In the genomic region with DNA sequence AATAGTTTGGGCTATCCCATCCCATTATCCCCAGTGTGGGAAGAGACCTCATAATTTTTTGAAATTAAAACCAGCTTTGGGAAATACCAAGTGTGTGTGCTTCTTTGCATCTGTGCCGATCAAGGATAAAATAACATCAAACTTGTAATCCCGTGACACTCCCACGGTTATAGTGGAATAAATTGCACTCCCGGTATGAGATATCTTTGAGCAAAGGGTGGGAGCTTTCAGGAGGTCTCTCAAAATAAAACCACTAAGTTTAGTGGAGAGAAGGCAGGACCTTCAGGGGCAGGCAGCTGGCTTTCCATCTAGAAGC, we compare ENCODE assay signal across 9 mouse cellular contexts. TPM values are rescaled to one million over a fixed set of nuclear protein-coding genes. Genes with fewer than 3 reads are reported as not detected.
DNase-seq lines count a peak whose midpoint lies in the region; ATAC-seq and TF ChIP-seq lines count a peak whose summit lies in the region.
"Had no signal": no experiment of that assay in that cellular context is flagged by ENCODE, and none has a peak within 500 bp of the region (broad histone marks: within the 10 kb centered on the region; RNA-seq: fewer than 3 reads in every experiment).

No protein-coding gene starts in this region.

- no peak for TF ChIP-seq EP300 in CH12.LX (IDR thresholded peaks at IDR 0.05; ENCODE audit: low read length)

- TF ChIP-seq CTCF in CH12.LX (conservative IDR thresholded peaks at IDR 0.05 in 1 of 2, IDR thresholded peaks at IDR 0.05 in 1 of 2; ENCODE audit: low read depth in 2 of 2, low read length in 2 of 2) = no peak

- peak overlapping the region; percentile 91 for H3K27ac ChIP-seq in heart, embryonic 11.5 days (ENCODE audit: low read depth, low read length)
- H3K27ac ChIP-seq in CH12.LX (ENCODE audit: insufficient read depth, low read depth) = no peak overlapping the region
- peak overlapping the region; percentile 45; the same call in 1 of the 2 replicates for H3K27ac ChIP-seq in forebrain, embryonic 13.5 days
- peak overlapping the region; percentile 93 for H3K27ac ChIP-seq in liver, embryonic 13.5 days

- 26% methylated on average over 4 of the region's 4 CpGs for WGBS in heart, embryonic 11.5 days (ENCODE audit: insufficient replicate concordance)
- 51% methylated on average over 4 of the region's 4 CpGs for WGBS in forebrain, embryonic 13.5 days
- 26% methylated on average over 4 of the region's 4 CpGs for WGBS in liver, embryonic 13.5 days (ENCODE audit: insufficient replicate concordance)

- TF ChIP-seq RAD21 in CH12.LX (IDR thresholded peaks at IDR 0.05; ENCODE audit: low read depth, low read length) = no peak

- H3K4me3 ChIP-seq in heart, embryonic 11.5 days (ENCODE audit: low read depth, low read length) = peak overlapping the region; percentile 36
- H3K4me3 ChIP-seq in CH12.LX (replicated peaks in 1 of 3; ENCODE audit: low read depth in 2 of 3, low read length in 2 of 3, poor library complexity in 1 of 3) = peak overlapping the region in 2 of 3 experiments; percentile 41 to 47
- H3K4me3 ChIP-seq in forebrain, embryonic 13.5 days = peak overlapping the region; percentile 39
- peak overlapping the region; percentile 60 for H3K4me3 ChIP-seq in liver, embryonic 13.5 days (replicated peaks)

- no peaks in the 10 kb centered on the region for H3K9me3 ChIP-seq in heart, embryonic 11.5 days (replicated peaks; ENCODE audit: control insufficient read depth, low read length)
- H3K9me3 ChIP-seq in CH12.LX (replicated peaks; ENCODE audit: low read length) = no peaks in the 10 kb centered on the region
- H3K9me3 ChIP-seq in forebrain, embryonic 13.5 days (replicated peaks) = no peaks in the 10 kb centered on the region
- no peaks in the 10 kb centered on the region for H3K9me3 ChIP-seq in liver, embryonic 13.5 days (replicated peaks)

- no peak for TF ChIP-seq POLR2A in CH12.LX (IDR thresholded peaks at IDR 0.05; ENCODE audit: low read depth, low read length)

- ATAC-seq in heart, embryonic 11.5 days (replicated peaks; ENCODE audit: insufficient number of reproducible peaks, low FRiP score, low TSS enrichment) = no peak
- no peak for ATAC-seq in forebrain, embryonic 13.5 days
- ATAC-seq in liver, embryonic 13.5 days (ENCODE audit: low read depth) = no peak
- no peak for ATAC-seq in inflammation-experienced regulatory T-cells, adult 6 months

- peaks cover 34% of the 10 kb centered on the region for H3K4me1 ChIP-seq in heart, embryonic 11.5 days (ENCODE audit: control insufficient read depth, insufficient read depth, low read length)
- peaks cover 3 to 37% of the 10 kb centered on the region in 2 experiments for H3K4me1 ChIP-seq in CH12.LX (ENCODE audit: control insufficient read depth in 1 of 2, insufficient read depth in 2 of 2)
- peaks cover 17% of the 10 kb centered on the region; the same call in 1 of the 2 replicates for H3K4me1 ChIP-seq in forebrain, embryonic 13.5 days
- peaks cover 77% of the 10 kb centered on the region for H3K4me1 ChIP-seq in liver, embryonic 13.5 days (replicated peaks)

- in situ Hi-C loops in CH12.LX (cut with MboI; ENCODE audit: low pct_ligation_motif_present, low pct_unique_long_range_greater_than_20kb, low sequenced_read_pairs) = no loop called here

- dilution Hi-C loops in CH12.LX (cut with MboI; ENCODE audit: extremely low pct_ligation_motif_present, extremely low pct_unique_long_range_greater_than_20kb, low sequenced_read_pairs) = no loop called here

- no peak for DNase-seq in heart, adult 11 months
- no peak for DNase-seq in CH12.LX (ENCODE audit: extremely low read depth)
- DNase-seq in liver, embryonic 13.5 days = no peak
- no peak for DNase-seq in gastrocnemius, adult 8-10 months (ENCODE audit: low spot score in 2 of 2)
- no peak for DNase-seq in cerebellum, adult 11-12 months

- peak overlapping the region; percentile 66 for H3K9ac ChIP-seq in heart, embryonic 11.5 days (ENCODE audit: low read depth, low read length)
- H3K9ac ChIP-seq in CH12.LX (ENCODE audit: insufficient read depth, low read depth) = peak overlapping the region; percentile 64; the same call in 1 of the 2 replicates
- H3K9ac ChIP-seq in forebrain, embryonic 13.5 days = peak overlapping the region; percentile 63
- peak overlapping the region; percentile 80 for H3K9ac ChIP-seq in liver, embryonic 13.5 days

- H3K36me3 ChIP-seq in heart, embryonic 11.5 days (ENCODE audit: control insufficient read depth, insufficient read depth, low read length) = 0 out of 2 replicates have a peak, but pooled peaks cover 5% of the 10 kb centered on the region
- H3K36me3 ChIP-seq in CH12.LX (replicated peaks in 1 of 2; ENCODE audit: control insufficient read depth in 1 of 2, insufficient read depth in 1 of 2, low read length in 1 of 2) = peaks cover 0 to 10% of the 10 kb centered on the region in 2 experiments
- H3K36me3 ChIP-seq in forebrain, embryonic 13.5 days (ENCODE audit: poor library complexity, severe bottlenecking) = no peaks in the 10 kb centered on the region
- H3K36me3 ChIP-seq in liver, embryonic 13.5 days = peaks cover 15% of the 10 kb centered on the region

- no peaks in the 10 kb centered on the region for H3K79me2 ChIP-seq in CH12.LX (replicated peaks; ENCODE audit: control insufficient read depth, extremely low read depth, insufficient read depth, poor library complexity, severe bottlenecking)

- peak overlapping the region; percentile 63 for H3K4me2 ChIP-seq in heart, embryonic 11.5 days
- H3K4me2 ChIP-seq in CH12.LX (ENCODE audit: insufficient read depth, low read depth, poor library complexity, severe bottlenecking) = peak overlapping the region; percentile 78
- peak overlapping the region; percentile 62 for H3K4me2 ChIP-seq in forebrain, embryonic 13.5 days
- peak overlapping the region; percentile 81 for H3K4me2 ChIP-seq in liver, embryonic 13.5 days

- H3K27me3 ChIP-seq in heart, embryonic 11.5 days (ENCODE audit: control insufficient read depth, insufficient read depth, low read length) = no peaks in the 10 kb centered on the region
- no peaks in the 10 kb centered on the region for H3K27me3 ChIP-seq in CH12.LX (replicated peaks)
- peaks cover 9% of the 10 kb centered on the region; the same call in 1 of the 2 replicates for H3K27me3 ChIP-seq in forebrain, embryonic 13.5 days
- no peaks in the 10 kb centered on the region for H3K27me3 ChIP-seq in liver, embryonic 13.5 days

TF ChIP-seq in CH12.LX, 34 proteins besides CTCF, POLR2A, EP300 and RAD21 (continues in another document):
- TF ChIP-seq PAX5 (IDR thresholded peaks at IDR 0.05; ENCODE audit: low read length) = no peak
- no peak for TF ChIP-seq ZKSCAN1 (IDR thresholded peaks at IDR 0.05; ENCODE audit: borderline replicate concordance, low read depth, low read length)

RNA-seq across cellular contexts. Expression of a gene that starts 3.5 kb away (rescaled TPM):
- polyA plus RNA-seq in heart, embryonic 11.5 days (2014; fragmentation: Nextera tagmentation; extraction: Ambion mirVana) = 37.5 and 38.8 TPM in 2 replicates
- total RNA-seq in CH12.LX (2012; rRNA removed) = 8.0 and 8.3 TPM in 2 replicates
- total RNA-seq in CH12.LX (2014; rRNA removed) = 8.1 and 9.1 TPM in 2 replicates
- 5.0 and 7.4 TPM in 2 replicates for polyA plus RNA-seq in CH12.LX (2012; ENCODE audit: insufficient read length, low read depth)
- 8.5 and 8.7 TPM in 2 replicates for polyA plus RNA-seq in forebrain, embryonic 13.5 days (2015; fragmentation: Nextera tagmentation; extraction: Ambion mirVana)
- polyA plus RNA-seq in liver, embryonic 13.5 days (2015; fragmentation: Nextera tagmentation; extraction: Ambion mirVana) = 20.7 and 21.7 TPM in 2 replicates
- polyA plus RNA-seq in inflammation-experienced regulatory T-cells, adult 6 months (2017; shearing (Covaris generic)) = 10 to 100 TPM; 38.7 to 44.4 (median 40.2) TPM
- 1 to 10 TPM; 6.5 to 9.8 (median 8.8) TPM for total RNA-seq in gastrocnemius, adult 8-10 months (2022)

RNA-seq across cellular contexts. Expression of a gene that starts 8.9 kb away (rescaled TPM):
- 0.76 and 0.96 TPM in 2 replicates for polyA plus RNA-seq in heart, embryonic 11.5 days (2014; fragmentation: Nextera tagmentation; extraction: Ambion mirVana)
- total RNA-seq in CH12.LX (2012; rRNA removed) (0.21 TPM in 2 replicates), CH12.LX (2014; rRNA removed) (0.12 and 0.17 TPM in 2 replicates)
- polyA plus RNA-seq in CH12.LX (2012; ENCODE audit: insufficient read length, low read depth) = 0.41 and 0.60 TPM in 2 replicates
- polyA plus RNA-seq in forebrain, embryonic 13.5 days (2015; fragmentation: Nextera tagmentation; extraction: Ambion mirVana) = 1.5 and 1.8 TPM in 2 replicates
- 0.78 and 0.88 TPM in 2 replicates for polyA plus RNA-seq in liver, embryonic 13.5 days (2015; fragmentation: Nextera tagmentation; extraction: Ambion mirVana)
- polyA plus RNA-seq in inflammation-experienced regulatory T-cells, adult 6 months (2017; shearing (Covaris generic)) = under 1 TPM; 0.24 to 0.52 (median 0.30) TPM
- total RNA-seq in gastrocnemius, adult 8-10 months (2022) = 1 to 10 TPM; 2.3 to 7.7 (median 5.7) TPM

RNA-seq across cellular contexts. Expression of a gene that starts 16.6 kb away (rescaled TPM):
- 19.9 and 20.3 TPM in 2 replicates for polyA plus RNA-seq in heart, embryonic 11.5 days (2014; fragmentation: Nextera tagmentation; extraction: Ambion mirVana)
- 2.6 and 2.8 TPM in 2 replicates for total RNA-seq in CH12.LX (2012; rRNA removed)
- total RNA-seq in CH12.LX (2014; rRNA removed) = 2.7 and 3.9 TPM in 2 replicates
- 1.8 and 2.7 TPM in 2 replicates for polyA plus RNA-seq in CH12.LX (2012; ENCODE audit: insufficient read length, low read depth)
- polyA plus RNA-seq in forebrain, embryonic 13.5 days (2015; fragmentation: Nextera tagmentation; extraction: Ambion mirVana) = 18.8 and 19.2 TPM in 2 replicates
- polyA plus RNA-seq in liver, embryonic 13.5 days (2015; fragmentation: Nextera tagmentation; extraction: Ambion mirVana) = 31.4 and 31.7 TPM in 2 replicates
- polyA plus RNA-seq in inflammation-experienced regulatory T-cells, adult 6 months (2017; shearing (Covaris generic)) = 10 to 100 TPM; 37.6 to 53.5 (median 42.6) TPM
- total RNA-seq in gastrocnemius, adult 8-10 months (2022) = 1 to 10 TPM; 3.8 to 5.3 (median 4.3) TPM

RNA-seq across cellular contexts. Expression of a gene that starts 32.9 kb away (rescaled TPM):
- 0.44 and 0.57 TPM in 2 replicates for polyA plus RNA-seq in heart, embryonic 11.5 days (2014; fragmentation: Nextera tagmentation; extraction: Ambion mirVana)
- 0.04 TPM in 1 of 2 replicates, not detected in the other for total RNA-seq in CH12.LX (2012; rRNA removed)
- 0.09 TPM in 1 of 2 replicates, not detected in the other for total RNA-seq in CH12.LX (2014; rRNA removed)
- 0.11 and 0.16 TPM in 2 replicates for polyA plus RNA-seq in CH12.LX (2012; ENCODE audit: insufficient read length, low read depth)
- polyA plus RNA-seq in forebrain, embryonic 13.5 days (2015; fragmentation: Nextera tagmentation; extraction: Ambion mirVana) = 0.50 and 0.56 TPM in 2 replicates
- 0.08 and 0.12 TPM in 2 replicates for polyA plus RNA-seq in liver, embryonic 13.5 days (2015; fragmentation: Nextera tagmentation; extraction: Ambion mirVana)
- polyA plus RNA-seq in inflammation-experienced regulatory T-cells, adult 6 months (2017; shearing (Covaris generic)) = under 1 TPM; 0.20 to 0.33 (median 0.23) TPM
- under 1 TPM in 1 of 4 experiments, not detected in 3; 0.11 TPM for total RNA-seq in gastrocnemius, adult 8-10 months (2022)
- total RNA-seq: layer of hippocampus, adult 18-20 months had no signal

RNA-seq across cellular contexts. Expression of a gene that starts 42.4 kb away (rescaled TPM):
- polyA plus RNA-seq in heart, embryonic 11.5 days (2014; fragmentation: Nextera tagmentation; extraction: Ambion mirVana) = 106 and 121 TPM in 2 replicates
- total RNA-seq in CH12.LX (2012; rRNA removed) = 6.3 and 9.4 TPM in 2 replicates
- 2.8 and 4.3 TPM in 2 replicates for total RNA-seq in CH12.LX (2014; rRNA removed)
- polyA plus RNA-seq in CH12.LX (2012; ENCODE audit: insufficient read length, low read depth) = 5.0 and 7.6 TPM in 2 replicates
- polyA plus RNA-seq in forebrain, embryonic 13.5 days (2015; fragmentation: Nextera tagmentation; extraction: Ambion mirVana) = 16.8 and 17.3 TPM in 2 replicates
- polyA plus RNA-seq in liver, embryonic 13.5 days (2015; fragmentation: Nextera tagmentation; extraction: Ambion mirVana) = 831 and 956 TPM in 2 replicates
- polyA plus RNA-seq in inflammation-experienced regulatory T-cells, adult 6 months (2017; shearing (Covaris generic)) = 10 to 100 TPM in 2 of 3 experiments, 1 to 10 TPM in 1; 6.0 to 21.7 (median 17.0) TPM
- 10 to 100 TPM in 3 of 4 experiments, 1 to 10 TPM in 1; 9.9 to 14.4 (median 11.3) TPM for total RNA-seq in gastrocnemius, adult 8-10 months (2022)
